In the genomic region with DNA sequence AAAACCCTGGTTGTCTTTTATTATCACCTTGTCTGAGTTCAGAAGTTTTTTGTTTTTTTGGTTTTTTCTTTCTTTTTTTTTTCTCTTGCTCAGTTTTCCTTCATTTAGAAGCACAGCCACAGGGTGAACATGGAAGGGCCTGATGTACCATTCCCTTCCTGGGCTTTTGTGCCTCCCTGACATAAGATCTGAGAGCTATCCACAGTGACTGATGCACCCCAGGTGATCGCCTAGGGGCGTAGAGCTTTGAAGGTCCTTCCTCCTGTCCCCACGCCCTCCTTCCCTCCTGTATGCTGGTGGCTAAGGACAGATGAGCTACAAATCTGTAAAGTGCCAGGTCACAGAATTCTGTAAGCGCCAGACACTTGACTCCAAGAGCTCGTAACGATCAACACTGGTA, we compare ENCODE assay signal across 7 mouse cellular contexts.
DNase-seq lines count a peak whose midpoint lies in the region; ATAC-seq and TF ChIP-seq lines count a peak whose summit lies in the region.

No protein-coding gene starts in this region.

- H3K27me3 ChIP-seq in lung, embryonic 16.5 days (ENCODE audit: control insufficient read depth, insufficient read depth, low read depth, low read length), result no peaks in the 10 kb centered on the region
- no peaks in the 10 kb centered on the region for H3K27me3 ChIP-seq in embryonic facial prominence, embryonic 15.5 days
- H3K27me3 ChIP-seq in hindbrain, embryonic 16.5 days (replicated peaks; ENCODE audit: control insufficient read depth, insufficient read depth, low read length), result no peaks in the 10 kb centered on the region
- H3K27me3 ChIP-seq in neural tube, embryonic 15.5 days (replicated peaks), result no peaks in the 10 kb centered on the region

- no peak overlapping the region for H3K4me3 ChIP-seq in lung, embryonic 16.5 days (ENCODE audit: low read length)
- no peak overlapping the region for H3K4me3 ChIP-seq in embryonic facial prominence, embryonic 15.5 days (replicated peaks)
- no peak overlapping the region for H3K4me3 ChIP-seq in hindbrain, embryonic 16.5 days (ENCODE audit: low read length)
- no peak overlapping the region for H3K4me3 ChIP-seq in neural tube, embryonic 15.5 days (replicated peaks)
- no peak overlapping the region for H3K4me3 ChIP-seq in lung, adult 2 months (replicated peaks; ENCODE audit: extremely low read depth, low read depth, low read length)

- peaks cover 34% of the 10 kb centered on the region for H3K4me1 ChIP-seq in lung, embryonic 16.5 days (replicated peaks; ENCODE audit: control insufficient read depth, insufficient read depth, low read length)
- H3K4me1 ChIP-seq in embryonic facial prominence, embryonic 15.5 days, result peaks cover 33% of the 10 kb centered on the region
- H3K4me1 ChIP-seq in hindbrain, embryonic 16.5 days (ENCODE audit: control insufficient read depth, insufficient read depth, low read depth, low read length), result peaks cover 11% of the 10 kb centered on the region
- H3K4me1 ChIP-seq in neural tube, embryonic 15.5 days, result peaks cover 20% of the 10 kb centered on the region
- peaks cover 7% of the 10 kb centered on the region; the same call in 1 of the 2 replicates for H3K4me1 ChIP-seq in lung, adult 2 months (ENCODE audit: control insufficient read depth, insufficient read depth, low read length)

- no peak for ATAC-seq in lung, embryonic 16.5 days (ENCODE audit: low read depth)
- no peak for ATAC-seq in embryonic facial prominence, embryonic 15.5 days (ENCODE audit: insufficient number of reproducible peaks, low FRiP score, low TSS enrichment, low read depth)
- ATAC-seq in hindbrain, embryonic 16.5 days, result no peak
- ATAC-seq in neural tube, embryonic 15.5 days (ENCODE audit: low FRiP score), result no peak
- no peak for ATAC-seq in megakaryocyte, adult 5-6 weeks (ENCODE audit: poor library complexity, severe bottlenecking)

- H3K36me3 ChIP-seq in lung, embryonic 16.5 days (ENCODE audit: control insufficient read depth, insufficient read depth, low read length), result no peaks in the 10 kb centered on the region
- no peaks in the 10 kb centered on the region for H3K36me3 ChIP-seq in embryonic facial prominence, embryonic 15.5 days
- no peaks in the 10 kb centered on the region for H3K36me3 ChIP-seq in hindbrain, embryonic 16.5 days (ENCODE audit: control insufficient read depth, insufficient read depth, low read length)
- H3K36me3 ChIP-seq in neural tube, embryonic 15.5 days, result no peaks in the 10 kb centered on the region

- H3K9ac ChIP-seq in lung, embryonic 16.5 days (ENCODE audit: low read length), result no peak overlapping the region
- no peak overlapping the region for H3K9ac ChIP-seq in embryonic facial prominence, embryonic 15.5 days
- H3K9ac ChIP-seq in hindbrain, embryonic 16.5 days (ENCODE audit: low read depth, low read length), result 0 out of 2 replicates have a peak overlapping the region, but pooled peaks have one; percentile 13
- no peak overlapping the region for H3K9ac ChIP-seq in neural tube, embryonic 15.5 days (replicated peaks)

- no peak overlapping the region for H3K4me2 ChIP-seq in lung, embryonic 16.5 days (ENCODE audit: low read depth, low read length)
- H3K4me2 ChIP-seq in embryonic facial prominence, embryonic 15.5 days (replicated peaks), result no peak overlapping the region
- no peak overlapping the region for H3K4me2 ChIP-seq in hindbrain, embryonic 16.5 days (ENCODE audit: low read length)
- no peak overlapping the region for H3K4me2 ChIP-seq in neural tube, embryonic 15.5 days

- 64% methylated on average over 6 of the region's 6 CpGs for WGBS in lung, embryonic 16.5 days
- whole genome bisulfite sequencing in embryonic facial prominence, embryonic 15.5 days, result 61% methylated on average over 6 of the region's 6 CpGs
- WGBS in hindbrain, embryonic 16.5 days, result 55% methylated on average over 6 of the region's 6 CpGs
- WGBS in neural tube, embryonic 15.5 days, result 45% methylated on average over 6 of the region's 6 CpGs
- 85% methylated on average over 6 of the region's 6 CpGs for WGBS in lung, adult 2 months

- DNase-seq in lung, postnatal 4 days, result no peak
- DNase-seq in lung, adult 2 months, result no peak

- no peak for TF ChIP-seq CTCF in lung, adult 2 months (IDR thresholded peaks at IDR 0.05; ENCODE audit: insufficient read depth, low read length)

- TF ChIP-seq POLR2A in lung, adult 2 months (IDR thresholded peaks at IDR 0.05; ENCODE audit: borderline replicate concordance, extremely low read depth, low read depth, low read length), result no peak

- peak overlapping the region; percentile 65 for H3K27ac ChIP-seq in lung, embryonic 16.5 days (ENCODE audit: low read length)
- H3K27ac ChIP-seq in embryonic facial prominence, embryonic 15.5 days (replicated peaks), result peak overlapping the region; percentile 55; the same call in 1 of the 2 replicates
- peak overlapping the region; percentile 54; the same call in 1 of the 2 replicates for H3K27ac ChIP-seq in hindbrain, embryonic 16.5 days (ENCODE audit: low read depth, low read length)
- peak overlapping the region; percentile 79; the same call in 1 of the 2 replicates for H3K27ac ChIP-seq in neural tube, embryonic 15.5 days (replicated peaks)

- H3K9me3 ChIP-seq in lung, embryonic 16.5 days (ENCODE audit: control insufficient read depth, low read length), result no peaks in the 10 kb centered on the region
- no peaks in the 10 kb centered on the region for H3K9me3 ChIP-seq in embryonic facial prominence, embryonic 15.5 days (replicated peaks)
- H3K9me3 ChIP-seq in hindbrain, embryonic 16.5 days (ENCODE audit: control insufficient read depth, low read length), result no peaks in the 10 kb centered on the region
- no peaks in the 10 kb centered on the region for H3K9me3 ChIP-seq in neural tube, embryonic 15.5 days (replicated peaks)
